Mouse (Mus musculus): ENCODE data around the gene 1300017J02Rik. TPM values are rescaled to one million over a fixed set of nuclear protein-coding genes. Genes with fewer than 3 reads are reported as not detected.

The 1300017J02Rik gene
- polyA plus RNA-seq, 1 experiment from 2014 or later = 2.3 TPM

DNA sequence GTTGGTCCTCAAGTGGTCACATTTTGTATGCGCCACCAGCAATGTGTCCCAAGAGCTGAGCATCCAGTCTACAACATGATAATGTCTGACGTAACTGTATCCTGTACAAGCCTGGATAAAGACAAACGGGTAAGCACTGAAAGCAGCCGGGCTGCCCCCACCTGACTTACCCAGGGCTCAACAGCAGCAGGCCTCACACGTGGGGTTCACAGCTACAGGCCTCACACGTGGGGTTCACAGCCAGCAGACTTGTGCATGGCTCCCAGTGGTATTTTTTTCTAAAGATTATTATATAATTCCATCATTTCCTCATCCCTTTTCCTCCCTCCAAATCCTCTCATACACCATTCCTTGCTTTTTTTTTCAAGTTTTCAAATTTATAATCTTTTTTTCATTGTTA is 5.0 kb upstream of the 1300017J02Rik start:
- no peak overlapping the region for H3K9ac ChIP-seq (ENCODE audit: low read length)
- H3K9me3 ChIP-seq (ENCODE audit: control insufficient read depth, low read length) = no peaks in the 10 kb centered on the region
- DNase-seq (ENCODE audit: low spot score) (no peak), ATAC-seq (ENCODE audit: insufficient read depth, low FRiP score, low TSS enrichment) (no peak)
- H3K36me3 ChIP-seq (ENCODE audit: control insufficient read depth, insufficient read depth, low read length) = peaks cover 13% of the 10 kb centered on the region
- H3K4me3 ChIP-seq (ENCODE audit: low read depth, low read length) = no peak overlapping the region
- H3K4me2 ChIP-seq (ENCODE audit: low read depth) = no peak overlapping the region
- H3K27me3 ChIP-seq (ENCODE audit: control insufficient read depth, insufficient read depth, low read length) = no peaks in the 10 kb centered on the region
- WGBS = 90% methylated on average over 6 of the region's 6 CpGs
- H3K27ac ChIP-seq (ENCODE audit: low read depth, low read length) = no peak overlapping the region
- H3K4me1 ChIP-seq (ENCODE audit: control insufficient read depth, insufficient read depth, low read length) = no peaks in the 10 kb centered on the region

DNA sequence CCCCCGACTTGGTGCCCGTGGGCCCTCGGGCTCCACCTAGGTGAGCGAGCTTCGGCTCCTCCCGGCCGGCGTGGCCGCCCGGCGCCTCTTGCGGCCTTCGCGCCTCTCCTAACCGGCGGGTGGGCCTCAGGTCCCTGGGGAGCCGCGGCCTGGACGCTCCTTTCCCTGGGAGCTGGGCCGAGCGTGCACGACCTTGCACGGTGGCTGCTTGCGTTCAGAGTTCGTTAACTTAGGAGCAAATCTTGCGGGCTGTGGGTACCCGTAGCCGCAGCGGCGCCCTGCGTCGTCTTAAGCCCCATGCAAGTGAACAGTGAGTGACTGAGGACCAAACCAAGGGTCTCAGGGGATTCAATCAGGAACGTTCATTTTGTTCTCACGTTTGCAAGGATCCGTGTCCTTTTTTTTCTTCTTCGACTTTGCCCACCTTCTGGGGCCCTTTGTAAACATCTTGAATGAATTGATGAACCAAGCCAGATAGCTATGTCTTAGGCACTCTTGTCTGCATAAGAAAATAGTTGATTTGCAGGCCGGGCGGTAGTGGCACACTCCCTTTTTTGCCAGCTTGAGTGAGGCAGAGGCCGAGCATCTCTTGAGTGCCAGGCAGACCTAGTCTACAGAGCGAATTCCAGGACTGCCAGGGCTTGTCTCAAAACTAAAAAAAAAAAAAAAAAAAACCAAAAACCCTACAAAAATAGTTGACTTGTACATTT is 605 bp upstream of the 1300017J02Rik start:
- DNase-seq (ENCODE audit: low spot score) (peak; percentile 66), ATAC-seq (ENCODE audit: insufficient read depth, low FRiP score, low TSS enrichment) (peak; percentile 59)
- no peaks in the 10 kb centered on the region for H3K27me3 ChIP-seq (ENCODE audit: control insufficient read depth, insufficient read depth, low read length)
- peak overlapping the region; percentile 70 for H3K27ac ChIP-seq (ENCODE audit: low read depth, low read length)
- WGBS = under 1% methylated on average over 40 of the region's 40 CpGs
- H3K4me2 ChIP-seq (ENCODE audit: low read depth) = peak overlapping the region; percentile 83
- H3K4me3 ChIP-seq (ENCODE audit: low read depth, low read length) = peak overlapping the region; percentile 95
- H3K9me3 ChIP-seq (ENCODE audit: control insufficient read depth, low read length) = no peaks in the 10 kb centered on the region
- peak overlapping the region; percentile 90 for H3K9ac ChIP-seq (ENCODE audit: low read length)
- H3K36me3 ChIP-seq (ENCODE audit: control insufficient read depth, insufficient read depth, low read length) = peaks cover 5% of the 10 kb centered on the region
- no peaks in the 10 kb centered on the region for H3K4me1 ChIP-seq (ENCODE audit: control insufficient read depth, insufficient read depth, low read length)

DNA sequence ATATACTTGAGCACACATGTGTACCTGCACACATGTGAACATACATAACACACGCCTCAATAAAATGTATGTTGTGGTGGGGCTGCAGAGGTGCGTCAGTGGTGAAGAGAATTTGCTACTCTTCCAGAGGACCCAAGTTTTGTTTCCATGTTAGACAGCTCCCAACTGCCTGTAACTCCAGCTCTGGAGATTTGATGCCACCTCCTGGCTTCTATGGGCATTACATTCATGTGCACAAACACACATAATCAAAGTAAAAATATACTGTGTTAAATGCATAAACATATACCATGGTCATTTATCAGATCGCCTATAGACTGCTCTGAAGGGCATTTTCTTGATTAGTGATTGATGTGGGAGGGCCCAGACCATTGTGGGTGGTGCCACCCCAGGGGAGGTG is 2.2 kb downstream of the 1300017J02Rik start:
- ATAC-seq (ENCODE audit: insufficient read depth, low FRiP score, low TSS enrichment) (0 out of 2 replicates have a peak, but pooled peaks have one; percentile 21), DNase-seq (ENCODE audit: low spot score) (peak; percentile 61)
- 62% methylated on average over 3 of the region's 3 CpGs for WGBS
- Histone ChIP-seq H3K4me2 (ENCODE audit: low read depth) (no peak overlapping the region), H3K9me3 (ENCODE audit: control insufficient read depth, low read length) (no peaks in the 10 kb centered on the region), H3K27me3 (ENCODE audit: control insufficient read depth, insufficient read depth, low read length) (no peaks in the 10 kb centered on the region), H3K4me3 (ENCODE audit: low read depth, low read length) (no peak overlapping the region), H3K27ac (ENCODE audit: low read depth, low read length) (no peak overlapping the region), H3K36me3 (ENCODE audit: control insufficient read depth, insufficient read depth, low read length) (no peaks in the 10 kb centered on the region), H3K4me1 (ENCODE audit: control insufficient read depth, insufficient read depth, low read length) (no peaks in the 10 kb centered on the region), H3K9ac (ENCODE audit: low read length) (no peak overlapping the region)

DNA sequence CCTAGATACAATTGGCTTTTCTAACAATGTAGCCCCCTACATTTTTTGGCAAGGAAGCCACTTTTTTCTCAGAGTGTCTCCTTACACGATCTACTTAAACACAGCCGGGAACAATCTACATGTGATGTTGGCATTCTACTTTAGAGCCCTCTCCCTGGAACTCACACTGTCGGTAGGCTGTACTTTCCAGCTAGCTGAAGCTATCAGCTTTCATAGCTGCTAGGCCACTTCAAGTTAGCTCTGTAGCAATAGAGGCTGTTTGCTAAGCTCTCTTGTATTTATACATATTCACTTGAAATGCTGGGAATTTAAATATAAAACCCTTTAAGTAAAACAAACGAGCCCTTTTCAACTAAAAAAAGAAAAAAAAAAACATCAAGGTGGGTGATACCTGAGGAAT is 2.6 kb downstream of the 1300017J02Rik start:
- Histone ChIP-seq H3K9ac (ENCODE audit: low read length) (no peak overlapping the region), H3K4me1 (ENCODE audit: control insufficient read depth, insufficient read depth, low read length) (no peaks in the 10 kb centered on the region), H3K4me2 (ENCODE audit: low read depth) (no peak overlapping the region), H3K36me3 (ENCODE audit: control insufficient read depth, insufficient read depth, low read length) (no peaks in the 10 kb centered on the region), H3K27me3 (ENCODE audit: control insufficient read depth, insufficient read depth, low read length) (no peaks in the 10 kb centered on the region), H3K9me3 (ENCODE audit: control insufficient read depth, low read length) (no peaks in the 10 kb centered on the region), H3K27ac (ENCODE audit: low read depth, low read length) (no peak overlapping the region), H3K4me3 (ENCODE audit: low read depth, low read length) (no peak overlapping the region)
- ATAC-seq (ENCODE audit: insufficient read depth, low FRiP score, low TSS enrichment) (no peak), DNase-seq (ENCODE audit: low spot score) (no peak)
- whole genome bisulfite sequencing = 89% methylated on average over 4 of the region's 4 CpGs

DNA sequence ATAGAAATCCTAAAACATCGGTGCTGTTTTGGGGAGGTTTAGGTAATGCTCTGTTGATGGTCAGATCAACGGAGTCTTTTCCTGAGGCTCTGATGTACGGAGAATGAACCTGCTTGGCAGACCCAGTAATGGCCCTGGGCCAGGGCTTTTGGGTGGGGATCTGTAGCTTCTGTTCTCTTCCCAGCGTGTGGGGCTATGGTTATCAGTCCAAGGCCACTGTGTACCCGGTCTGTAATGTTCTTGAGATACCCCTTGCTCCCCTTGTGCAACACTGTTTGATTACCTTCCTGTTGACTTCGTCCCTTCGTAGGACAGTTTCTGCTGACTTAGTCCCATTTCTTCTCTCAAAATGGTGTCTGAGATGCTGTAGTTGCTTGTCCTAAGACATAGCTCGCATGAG is 3.8 kb downstream of the 1300017J02Rik start:
- H3K9ac ChIP-seq (ENCODE audit: low read length) = no peak overlapping the region
- no peak overlapping the region for H3K4me3 ChIP-seq (ENCODE audit: low read depth, low read length)
- ATAC-seq (ENCODE audit: insufficient read depth, low FRiP score, low TSS enrichment) (no peak), DNase-seq (ENCODE audit: low spot score) (no peak)
- H3K4me1 ChIP-seq (ENCODE audit: control insufficient read depth, insufficient read depth, low read length) = no peaks in the 10 kb centered on the region
- no peaks in the 10 kb centered on the region for H3K27me3 ChIP-seq (ENCODE audit: control insufficient read depth, insufficient read depth, low read length)
- no peak overlapping the region for H3K4me2 ChIP-seq (ENCODE audit: low read depth)
- H3K36me3 ChIP-seq (ENCODE audit: control insufficient read depth, insufficient read depth, low read length) = no peaks in the 10 kb centered on the region
- H3K9me3 ChIP-seq (ENCODE audit: control insufficient read depth, low read length) = no peaks in the 10 kb centered on the region
- WGBS = 96% methylated on average over 8 of the region's 8 CpGs
- no peak overlapping the region for H3K27ac ChIP-seq (ENCODE audit: low read depth, low read length)

DNA sequence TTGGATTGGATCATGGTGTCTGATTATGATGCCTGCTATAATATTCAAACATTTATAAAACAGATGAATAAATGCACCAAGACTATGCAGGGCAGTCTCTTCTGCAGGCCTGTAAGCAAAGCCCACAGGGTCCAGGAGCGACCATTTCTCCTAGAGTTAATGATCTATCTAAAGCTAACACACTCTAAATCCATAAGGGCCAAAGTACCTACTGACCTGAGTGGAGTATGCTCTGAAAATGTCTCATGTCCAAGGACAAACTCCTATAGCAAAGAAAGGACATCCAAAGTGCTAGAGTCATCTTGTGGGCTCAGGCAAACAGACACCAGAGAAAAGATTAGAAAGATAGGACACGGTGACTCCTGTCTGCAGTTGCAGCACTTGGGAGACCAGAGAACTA is 10.4 kb downstream of the 1300017J02Rik start:
- 93% methylated on average over 2 of the region's 2 CpGs for WGBS
- Histone ChIP-seq H3K27ac (ENCODE audit: low read depth, low read length) (no peak overlapping the region), H3K4me3 (ENCODE audit: low read depth, low read length) (no peak overlapping the region), H3K27me3 (ENCODE audit: control insufficient read depth, insufficient read depth, low read length) (no peaks in the 10 kb centered on the region), H3K4me2 (ENCODE audit: low read depth) (no peak overlapping the region), H3K36me3 (ENCODE audit: control insufficient read depth, insufficient read depth, low read length) (no peaks in the 10 kb centered on the region), H3K9me3 (ENCODE audit: control insufficient read depth, low read length) (no peaks in the 10 kb centered on the region), H3K4me1 (ENCODE audit: control insufficient read depth, insufficient read depth, low read length) (no peaks in the 10 kb centered on the region), H3K9ac (ENCODE audit: low read length) (no peak overlapping the region)
- DNase-seq (ENCODE audit: low spot score) (no peak), ATAC-seq (ENCODE audit: insufficient read depth, low FRiP score, low TSS enrichment) (no peak)

DNA sequence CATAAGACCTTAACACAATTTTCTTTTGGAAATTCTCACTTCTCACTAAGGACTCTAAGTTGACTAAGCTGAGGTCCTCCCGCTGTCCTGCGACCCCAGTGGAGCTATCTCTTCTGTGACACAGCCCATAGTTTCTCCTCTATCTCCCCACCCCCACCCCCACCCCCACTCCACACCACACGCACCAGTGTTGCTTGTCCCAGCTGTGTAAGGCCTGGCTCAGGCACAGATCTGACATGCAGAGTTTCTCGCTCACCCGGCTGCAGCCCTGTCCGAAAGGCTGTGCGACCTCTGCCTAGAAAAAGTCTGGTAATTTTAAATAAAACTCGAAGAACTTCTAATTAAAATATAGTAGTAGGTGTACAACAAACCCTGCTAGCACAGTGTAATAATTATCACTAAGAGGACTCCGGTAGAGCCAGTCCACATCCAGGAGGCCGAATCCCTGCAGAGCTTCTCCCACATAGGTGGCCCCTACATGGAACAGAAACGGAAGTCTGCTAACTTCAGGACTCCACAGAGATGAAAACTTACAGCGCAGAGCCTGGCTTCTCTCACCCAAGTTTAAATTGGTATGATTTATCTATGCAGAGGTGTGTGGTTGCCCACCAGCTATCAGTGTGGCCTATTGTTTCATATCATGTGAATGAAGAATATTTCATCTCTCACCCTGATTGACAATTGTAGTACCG is 16.2 kb downstream of the 1300017J02Rik start:
- Histone ChIP-seq H3K4me1 (ENCODE audit: control insufficient read depth, insufficient read depth, low read length) (no peaks in the 10 kb centered on the region), H3K27me3 (ENCODE audit: control insufficient read depth, insufficient read depth, low read length) (no peaks in the 10 kb centered on the region), H3K36me3 (ENCODE audit: control insufficient read depth, insufficient read depth, low read length) (no peaks in the 10 kb centered on the region), H3K9me3 (ENCODE audit: control insufficient read depth, low read length) (no peaks in the 10 kb centered on the region), H3K27ac (ENCODE audit: low read depth, low read length) (no peak overlapping the region), H3K4me3 (ENCODE audit: low read depth, low read length) (no peak overlapping the region), H3K9ac (ENCODE audit: low read length) (no peak overlapping the region), H3K4me2 (ENCODE audit: low read depth) (no peak overlapping the region)
- DNase-seq (ENCODE audit: low spot score) = no peak
- WGBS = 90% methylated on average over 13 of the region's 13 CpGs
- ATAC-seq (ENCODE audit: insufficient read depth, low FRiP score, low TSS enrichment) = no peak

DNA sequence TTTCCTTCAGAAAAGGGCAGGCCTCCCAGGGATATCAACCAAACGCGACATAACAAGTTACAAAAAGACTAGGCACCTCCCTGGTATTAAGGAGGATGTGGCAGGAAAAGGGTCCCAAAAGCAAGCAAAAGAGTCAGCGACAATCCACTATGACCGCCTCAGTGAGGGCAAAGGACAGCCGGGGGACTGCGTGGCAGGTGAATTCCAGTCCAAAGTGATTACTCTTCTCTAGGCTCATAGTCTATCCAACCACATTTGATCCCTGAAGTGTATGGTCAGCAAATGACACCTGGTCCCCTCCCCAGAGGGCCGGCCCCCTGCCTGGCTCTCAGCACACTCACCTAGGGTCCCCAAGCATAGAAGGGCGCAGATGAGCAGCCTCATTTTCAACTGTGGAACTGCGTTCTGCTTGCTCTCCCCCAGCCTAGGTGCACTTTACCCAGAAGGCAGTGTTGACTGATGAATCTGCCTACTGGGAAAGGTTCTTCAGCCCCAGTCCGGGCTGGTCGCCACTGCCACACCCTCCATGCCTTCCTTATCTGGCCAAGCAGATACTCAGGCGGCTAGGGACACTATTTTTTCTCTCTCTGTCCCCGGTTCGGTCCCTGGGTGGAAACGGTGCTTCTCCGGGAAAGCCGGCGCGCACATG is 16.9 kb downstream of the 1300017J02Rik start:
- H3K27ac ChIP-seq (ENCODE audit: low read depth, low read length) = 0 out of 2 replicates have a peak overlapping the region, but pooled peaks have one; percentile 14
- H3K4me1 ChIP-seq (ENCODE audit: control insufficient read depth, insufficient read depth, low read length) = no peaks in the 10 kb centered on the region
- no peak for DNase-seq (ENCODE audit: low spot score)
- no peak overlapping the region for H3K9ac ChIP-seq (ENCODE audit: low read length)
- WGBS = 88% methylated on average over 19 of the region's 19 CpGs
- no peak overlapping the region for H3K4me2 ChIP-seq (ENCODE audit: low read depth)
- no peaks in the 10 kb centered on the region for H3K9me3 ChIP-seq (ENCODE audit: control insufficient read depth, low read length)
- H3K27me3 ChIP-seq (ENCODE audit: control insufficient read depth, insufficient read depth, low read length) = no peaks in the 10 kb centered on the region
- ATAC-seq (ENCODE audit: insufficient read depth, low FRiP score, low TSS enrichment) = no peak
- no peaks in the 10 kb centered on the region for H3K36me3 ChIP-seq (ENCODE audit: control insufficient read depth, insufficient read depth, low read length)
- H3K4me3 ChIP-seq (ENCODE audit: low read depth, low read length) = no peak overlapping the region

Data from neural tube, embryonic 11.5 days (tissue).